In the genomic region with DNA sequence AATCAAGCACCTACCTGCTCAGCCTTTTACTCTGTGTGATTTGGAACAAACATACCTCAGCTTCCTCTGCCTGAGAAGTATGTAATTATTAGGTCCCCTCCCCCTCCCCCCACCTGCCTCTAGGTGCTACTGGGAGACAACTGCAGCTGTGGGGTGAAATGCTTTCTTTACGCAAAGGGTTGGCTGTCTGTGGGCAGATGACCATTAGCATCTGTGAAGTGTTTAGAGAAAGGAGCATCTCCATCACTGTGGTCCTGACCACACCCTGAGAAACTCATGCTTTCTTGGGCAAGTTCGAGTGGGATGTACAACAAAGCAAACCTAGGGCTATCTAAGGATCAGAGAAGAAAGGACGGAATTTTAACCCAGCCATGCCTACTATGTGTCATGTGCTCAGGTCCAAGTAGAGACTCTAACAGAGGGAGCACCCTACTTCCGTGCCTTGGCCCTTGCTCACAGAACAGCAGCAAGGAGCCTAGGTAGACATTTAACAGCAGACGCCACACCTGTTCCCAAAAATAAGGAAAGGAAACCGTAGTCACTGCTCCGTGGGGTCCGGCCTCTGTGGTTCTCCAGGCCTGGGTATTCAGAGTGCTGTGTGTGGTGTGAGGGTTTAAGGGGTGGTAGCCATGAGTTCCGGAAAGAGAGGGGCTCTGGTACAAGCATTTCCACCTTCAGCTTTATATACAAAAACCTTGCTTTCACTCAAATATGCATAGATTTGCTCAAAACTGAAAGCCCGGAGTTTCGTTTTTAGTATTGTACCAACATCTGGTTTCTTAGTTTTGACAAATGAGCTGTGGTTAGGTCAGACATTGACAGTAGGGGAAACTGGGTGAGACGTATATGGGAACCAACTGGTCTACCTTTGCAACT, we compare ENCODE assay signal across 20 mouse cellular contexts.
DNase-seq lines count a peak whose midpoint lies in the region; ATAC-seq lines count a peak whose summit lies in the region.
"Had no signal": no experiment of that assay in that cellular context is flagged by ENCODE, and none has a peak within 500 bp of the region (broad histone marks: within the 10 kb centered on the region; RNA-seq: fewer than 3 reads in every experiment).

No protein-coding gene starts in this region.

- no peaks in the 10 kb centered on the region for H3K36me3 ChIP-seq in neural tube, embryonic 13.5 days
- H3K36me3 ChIP-seq in splenic B cell, adult 2 months (ENCODE audit: control insufficient read depth, insufficient read depth, low read length, poor library complexity, severe bottlenecking), result peaks cover 31% of the 10 kb centered on the region
- H3K36me3 ChIP-seq in hindbrain, embryonic 10.5 days, result 0 out of 2 replicates have a peak, but pooled peaks cover 8% of the 10 kb centered on the region
- H3K36me3 ChIP-seq: embryonic facial prominence, embryonic 12.5 days; forebrain, embryonic 15.5 days; heart, embryonic 15.5 days had no signal

- ATAC-seq in neural tube, embryonic 13.5 days (ENCODE audit: low read depth), result no peak
- ATAC-seq in CD4-positive, CD25-positive, alpha-beta regulatory T cell, adult 4 months, result peak; percentile 81
- ATAC-seq in activated CD4-positive, CD25-positive, alpha-beta regulatory T cell, adult 4 months, result peak; percentile 84
- ATAC-seq: forebrain, embryonic 15.5 days had no signal

- H3K27ac ChIP-seq in neural tube, embryonic 13.5 days (replicated peaks), result 0 out of 2 replicates have a peak overlapping the region, but pooled peaks have one; percentile 66
- H3K27ac ChIP-seq in hindbrain, embryonic 10.5 days, result no peak overlapping the region
- H3K27ac ChIP-seq: embryonic facial prominence, embryonic 12.5 days; forebrain, embryonic 15.5 days; heart, adult 2 months; heart, embryonic 15.5 days had no signal

- no peak overlapping the region for H3K9ac ChIP-seq in neural tube, embryonic 13.5 days
- H3K9ac ChIP-seq: embryonic facial prominence, embryonic 12.5 days; forebrain, embryonic 15.5 days; heart, embryonic 15.5 days; hindbrain, embryonic 14.5 days had no signal

- H3K4me3 ChIP-seq in neural tube, embryonic 13.5 days, result no peak overlapping the region
- no peak overlapping the region for H3K4me3 ChIP-seq in hindbrain, embryonic 10.5 days
- H3K4me3 ChIP-seq: embryonic facial prominence, embryonic 12.5 days; forebrain, embryonic 15.5 days; heart, adult 2 months; heart, embryonic 15.5 days had no signal

- WGBS in neural tube, embryonic 13.5 days, result 87% methylated on average over 12 of the region's 12 CpGs
- 91% methylated on average over 12 of the region's 12 CpGs for WGBS in hindbrain, embryonic 10.5 days

- H3K9me3 ChIP-seq in neural tube, embryonic 13.5 days, result no peaks in the 10 kb centered on the region
- no peaks in the 10 kb centered on the region for H3K9me3 ChIP-seq in hindbrain, embryonic 10.5 days
- H3K9me3 ChIP-seq: embryonic facial prominence, embryonic 12.5 days; forebrain, embryonic 15.5 days; heart, embryonic 15.5 days had no signal

- intact Hi-C loops in gastrocnemius, postnatal 14 days (cut with DNase I; ENCODE audit: low total_unique reads), result no loop called here

- H3K27me3 ChIP-seq in neural tube, embryonic 13.5 days, result no peaks in the 10 kb centered on the region
- H3K27me3 ChIP-seq in splenic B cell, adult 2 months (ENCODE audit: control insufficient read depth, insufficient read depth, low read length, poor library complexity, severe bottlenecking), result no peaks in the 10 kb centered on the region
- no peaks in the 10 kb centered on the region for H3K27me3 ChIP-seq in hindbrain, embryonic 10.5 days (ENCODE audit: insufficient read depth, poor library complexity, severe bottlenecking)
- H3K27me3 ChIP-seq: embryonic facial prominence, embryonic 12.5 days; forebrain, embryonic 15.5 days; heart, embryonic 15.5 days had no signal

- H3K4me2 ChIP-seq in neural tube, embryonic 13.5 days, result no peak overlapping the region
- H3K4me2 ChIP-seq: embryonic facial prominence, embryonic 12.5 days; forebrain, embryonic 15.5 days; heart, embryonic 11.5 days; heart, embryonic 15.5 days; hindbrain, embryonic 14.5 days had no signal

- peaks cover 32% of the 10 kb centered on the region for H3K4me1 ChIP-seq in neural tube, embryonic 13.5 days (replicated peaks)
- H3K4me1 ChIP-seq in hindbrain, embryonic 10.5 days (replicated peaks), result peaks cover 4% of the 10 kb centered on the region; the same call in 1 of the 2 replicates
- H3K4me1 ChIP-seq: embryonic facial prominence, embryonic 12.5 days; forebrain, embryonic 15.5 days; heart, embryonic 15.5 days had no signal

- no peak for DNase-seq in neural tube, embryonic 10.5 days (ENCODE audit: extremely low spot score, low spot score)
- DNase-seq in splenic B cell, adult 2 months (ENCODE audit: low read depth, low spot score), result peak; percentile 36
- no peak for DNase-seq in urinary bladder, postnatal 10 days (ENCODE audit: low spot score)
- no peak for DNase-seq in gastrocnemius, postnatal 14 days
- no peak for DNase-seq in hindbrain, embryonic 10.5 days (ENCODE audit: low spot score)
- DNase-seq: adrenal gland, postnatal 14 days; cerebellum, adult 11-12 months; cerebellum, adult 9-10 months; cerebellum, postnatal 25 days; gastrocnemius, postnatal 10 days; heart, adult 2 months; heart, postnatal 14 days had no signal
